Mouse (Mus musculus) megakaryocyte, embryonic 14.5 days (primary cell): ENCODE results near the gene Arsb.

ENCODE experiments used
- FLI1 ChIP-seq: IDR thresholded peaks from 2 replicates; pipeline ENCODE4 v1.6.1; 2012; ENCODE audit warnings: low read length, inconsistent platforms, mixed read lengths
- GATA1 ChIP-seq: IDR thresholded peaks from 3 replicates; pipeline ENCODE4 v1.6.1; 2012; ENCODE audit warnings: mixed read lengths, low read length, inconsistent platforms, borderline replicate concordance

- TF ChIP-seq GATA1 (no peak), FLI1 (no peak)
Observed at GRCm38 (mm10) chr13:93792945-93793642, 21.7 kb downstream of the Arsb start.
